Mouse (Mus musculus) lung, postnatal 0 days (tissue): ENCODE data around the gene Dus1l. TPM values are rescaled to one million over a fixed set of nuclear protein-coding genes. Genes with fewer than 3 reads are reported as not detected.

Experiments used
- ATAC-seq: fragments of 200-750 bp; cut with Nextera tagmentation; 2 replicates; pipeline ENCODE4 v1.8.0; 2017; ENCODE audit warnings: moderate library complexity
- DNase-seq: peaks from one replicate; pipeline ENCODE4 v3.0.0-alpha.2; 2016; ENCODE audit warnings: low spot score
- H3K27ac ChIP-seq: fragments of 300-500 bp; sonication (generic); 2 replicates; pipeline ENCODE4 v1.5.1; 2014; ENCODE audit warnings: antibody characterized with exemption, mild to moderate bottlenecking, low read length, mixed read lengths
- H3K27me3 ChIP-seq: fragments of 300-500 bp; sonication (generic); replicated peaks from 2 replicates; pipeline ENCODE4 v1.6.1; 2014; ENCODE audit warnings: low read length, mixed read lengths; ENCODE audit not compliant: insufficient read depth
- H3K36me3 ChIP-seq: fragments of 300-500 bp; sonication (generic); 2 replicates; pipeline ENCODE4 v1.6.1; 2014; ENCODE audit warnings: low read length, mixed read lengths; ENCODE audit not compliant: insufficient read depth
- H3K4me1 ChIP-seq: fragments of 300-500 bp; sonication (generic); 2 replicates; pipeline ENCODE4 v1.6.1; 2014; ENCODE audit warnings: antibody characterized with exemption, low read depth, low read length, mixed read lengths; ENCODE audit not compliant: insufficient read depth
- H3K4me2 ChIP-seq: fragments of 300-500 bp; sonication (generic); replicated peaks from 2 replicates; pipeline ENCODE4 v1.6.1; 2014; ENCODE audit warnings: low read depth, mild to moderate bottlenecking, low read length, moderate library complexity, mixed read lengths
- H3K4me3 ChIP-seq: fragments of 300-500 bp; sonication (generic); 2 replicates; pipeline ENCODE4 v1.5.1; 2014; ENCODE audit warnings: low read depth, low read length
- H3K9ac ChIP-seq: fragments of 300-500 bp; sonication (generic); replicated peaks from 2 replicates; pipeline ENCODE4 v1.6.1; 2014; ENCODE audit warnings: low read depth, mild to moderate bottlenecking
- H3K9me3 ChIP-seq: fragments of 300-500 bp; sonication (generic); 2 replicates; pipeline ENCODE4 v1.6.1; 2016; ENCODE audit warnings: low read length, mixed read lengths
- CTCF ChIP-seq: IDR thresholded peaks from 2 replicates; pipeline ENCODE4 v1.5.1; 2016; ENCODE audit warnings: antibody characterized with exemption, mild to moderate bottlenecking
- EP300 ChIP-seq: IDR thresholded peaks from 2 replicates; pipeline ENCODE4 v1.6.1; 2016; ENCODE audit warnings: antibody characterized with exemption, mild to moderate bottlenecking, control low read depth
- WGBS: fragments of 180-500 bp; shearing (Covaris S2); extraction: QIAGEN DNeasy Blood & Tissue Kit; methylation state at CpG from one replicate; pipeline ENCODE4 v1.1.7; 2014; 5-methylcytosine and 5-hydroxymethylcytosine counted together
- polyA plus RNA-seq: library from polyadenylated mRNA; unstranded; fragments of >200 nt; fragmentation: Nextera tagmentation; extraction: Ambion mirVana; gene quantifications from 2 replicates; pipeline ENCODE4 v1.2.1, GENCODE M21; 2015

The Dus1l gene
- polyA plus RNA-seq, 1 experiment from 2014 or later, result 43.1 TPM

DNA sequence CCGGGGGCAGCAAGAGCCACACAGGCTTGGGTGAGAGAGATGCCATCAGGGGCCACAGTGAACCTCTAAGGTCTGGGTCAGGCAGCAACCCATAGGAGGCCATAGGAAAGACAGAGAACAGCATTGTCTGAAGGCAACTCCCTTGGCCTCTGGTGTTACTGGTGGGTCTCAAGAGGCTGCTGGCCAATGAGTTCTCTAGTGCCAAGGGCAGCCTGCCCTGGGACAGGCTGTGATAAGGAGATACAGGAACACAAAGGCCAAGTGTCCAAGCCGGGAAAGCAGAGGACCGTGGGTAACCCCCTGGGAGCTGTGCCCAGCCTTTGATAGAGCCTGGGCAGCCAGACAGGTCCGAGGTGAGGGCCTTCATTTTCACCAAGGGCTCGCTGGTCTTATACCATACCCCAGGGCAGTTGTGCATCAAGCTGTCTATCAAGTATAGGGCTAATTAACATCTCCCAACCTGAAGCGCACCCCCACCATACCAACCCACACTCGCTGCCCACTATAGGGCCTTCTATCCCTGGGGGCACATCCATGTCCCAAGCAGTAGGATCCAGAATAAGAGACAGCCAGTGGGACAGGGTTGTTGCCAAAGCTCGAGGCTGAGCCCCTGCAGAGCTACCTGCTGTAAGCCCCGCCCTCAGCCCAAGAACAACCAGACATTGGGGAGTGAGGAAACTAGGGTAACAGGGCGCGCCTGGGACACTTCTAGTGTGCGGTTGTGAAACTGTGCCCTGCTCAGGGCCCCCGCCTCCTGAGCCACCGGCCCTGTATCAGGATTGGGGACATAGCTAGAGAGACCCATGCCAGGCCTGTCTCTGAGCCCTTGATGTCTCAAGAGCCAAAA lies 25.1 kb upstream of the Dus1l start:
- Histone ChIP-seq H3K9me3 (no peaks in the 10 kb centered on the region), H3K27ac (no peak overlapping the region), H3K4me3 (peak overlapping the region; percentile 74; the same call in 1 of the 2 replicates), H3K9ac (no peak overlapping the region), H3K4me2 (peak overlapping the region; percentile 89), H3K36me3 (peaks cover 37% of the 10 kb centered on the region), H3K4me1 (peaks cover 15% of the 10 kb centered on the region), H3K27me3 (no peaks in the 10 kb centered on the region)
- TF ChIP-seq CTCF (no peak), EP300 (no peak)
- ATAC-seq (no peak), DNase-seq (peak; percentile 76)
- 46% methylated on average over 14 of the region's 14 CpGs for WGBS

DNA sequence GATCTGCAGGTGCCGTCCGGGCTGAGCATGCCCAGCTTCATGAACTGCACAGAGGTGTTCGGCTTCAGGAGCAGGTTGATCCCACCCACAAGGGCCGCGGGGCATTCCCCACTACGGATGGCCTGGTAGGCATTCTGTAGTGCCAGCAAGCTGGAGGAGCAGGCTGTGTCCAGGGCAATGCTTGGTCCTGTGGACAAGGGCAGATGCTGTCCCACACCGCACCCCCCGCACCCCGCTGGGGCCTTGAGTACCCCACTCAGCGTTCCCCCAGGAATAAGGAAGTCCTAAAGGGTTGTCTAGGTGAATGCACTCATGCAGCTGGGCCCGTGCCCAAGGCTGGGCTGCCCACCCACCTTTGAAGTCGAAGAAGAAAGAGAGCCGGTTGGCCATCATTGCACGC lies 24.3 kb upstream of the Dus1l start:
- no peak for TF ChIP-seq CTCF
- H3K9ac ChIP-seq, result no peak overlapping the region
- peaks cover 44% of the 10 kb centered on the region for H3K36me3 ChIP-seq
- H3K4me3 ChIP-seq, result no peak overlapping the region
- H3K4me1 ChIP-seq, result peaks cover 15% of the 10 kb centered on the region
- H3K9me3 ChIP-seq, result no peaks in the 10 kb centered on the region
- no peak overlapping the region for H3K27ac ChIP-seq
- ATAC-seq, result no peak
- no peaks in the 10 kb centered on the region for H3K27me3 ChIP-seq
- WGBS, result 84% methylated on average over 14 of the region's 14 CpGs
- DNase-seq, result no peak
- H3K4me2 ChIP-seq, result peak overlapping the region; percentile 89

DNA sequence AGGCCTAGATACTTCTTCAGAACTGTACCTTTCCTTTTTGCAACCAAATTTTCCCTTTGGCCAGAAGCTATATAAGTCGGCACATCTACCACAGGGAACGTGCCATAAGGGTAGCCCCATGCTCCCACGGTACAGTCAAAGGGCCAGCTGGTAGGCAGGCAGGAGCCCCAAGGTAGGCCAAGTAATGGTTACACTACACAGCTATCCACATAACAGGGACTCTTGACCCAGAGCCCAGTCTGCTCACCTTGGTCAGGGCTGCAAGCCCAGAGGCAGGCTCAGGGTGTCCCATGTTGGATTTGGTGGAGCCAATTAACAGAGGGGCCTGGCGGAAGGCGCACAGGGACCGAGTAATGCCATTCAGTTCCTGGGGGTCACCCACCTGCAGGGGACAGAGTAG lies 23.4 kb upstream of the Dus1l start:
- H3K9ac ChIP-seq, result no peak overlapping the region
- DNase-seq (no peak), ATAC-seq (no peak)
- H3K4me2 ChIP-seq, result no peak overlapping the region
- no peaks in the 10 kb centered on the region for H3K27me3 ChIP-seq
- H3K9me3 ChIP-seq, result no peaks in the 10 kb centered on the region
- 97% methylated on average over 6 of the region's 6 CpGs for WGBS
- peaks cover 8% of the 10 kb centered on the region for H3K4me1 ChIP-seq
- peaks cover 52% of the 10 kb centered on the region for H3K36me3 ChIP-seq
- H3K4me3 ChIP-seq, result no peak overlapping the region
- TF ChIP-seq CTCF (no peak), EP300 (no peak)
- H3K27ac ChIP-seq, result no peak overlapping the region

DNA sequence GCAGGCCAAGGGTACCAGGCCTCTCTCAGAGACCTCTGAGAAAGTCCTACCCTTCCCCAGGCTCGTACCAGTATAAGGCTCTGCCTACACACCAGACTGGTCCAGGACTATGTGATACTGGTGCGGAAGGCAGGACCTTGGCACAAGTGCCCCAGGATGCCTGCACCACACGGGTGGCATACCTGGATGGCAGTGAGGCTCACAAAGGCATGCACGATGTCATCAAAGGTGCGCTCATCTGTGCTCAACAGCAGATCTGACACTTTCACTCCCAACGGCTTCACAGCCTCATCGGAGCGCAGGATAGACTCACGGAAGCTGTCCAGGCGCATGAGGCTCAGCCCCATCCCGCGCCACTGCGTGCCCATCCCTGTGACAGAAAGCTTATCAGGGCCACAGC lies 22.0 kb upstream of the Dus1l start:
- no peak for DNase-seq

DNA sequence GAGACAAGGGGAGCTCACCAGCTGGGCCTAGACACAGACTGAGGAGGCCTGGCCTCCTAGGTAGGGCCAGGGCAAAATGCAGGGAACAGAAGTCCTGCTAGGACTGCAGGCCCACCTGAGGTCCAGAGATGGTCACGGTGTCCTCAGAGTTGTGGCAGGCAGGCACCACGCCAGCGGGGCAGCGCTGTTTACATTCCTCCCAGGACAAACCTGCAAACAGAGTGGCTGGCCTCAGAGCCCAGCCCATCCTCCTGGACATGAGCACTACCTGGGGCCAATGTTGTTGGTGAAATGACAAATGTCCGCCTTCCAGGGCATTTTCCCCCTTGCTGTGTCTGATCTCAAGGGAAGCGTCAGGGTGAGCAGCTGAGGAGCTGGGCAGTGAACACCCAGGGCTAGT lies 21.2 kb upstream of the Dus1l start:
- ATAC-seq, result no peak
- no peak for TF ChIP-seq CTCF
- TF ChIP-seq EP300, result no peak

More for the DNA sequence above, 22.0 kb upstream of the Dus1l start:
- H3K9ac ChIP-seq, result no peak overlapping the region
- H3K4me1 ChIP-seq, result peaks cover 4% of the 10 kb centered on the region
- H3K9me3 ChIP-seq, result no peaks in the 10 kb centered on the region
- WGBS, result 96% methylated on average over 13 of the region's 13 CpGs
- TF ChIP-seq CTCF (no peak), EP300 (no peak)
- H3K4me2 ChIP-seq, result no peak overlapping the region
- ATAC-seq, result no peak
- no peak overlapping the region for H3K27ac ChIP-seq
- no peak overlapping the region for H3K4me3 ChIP-seq
- peaks cover 65% of the 10 kb centered on the region for H3K36me3 ChIP-seq
- no peaks in the 10 kb centered on the region for H3K27me3 ChIP-seq

DNA sequence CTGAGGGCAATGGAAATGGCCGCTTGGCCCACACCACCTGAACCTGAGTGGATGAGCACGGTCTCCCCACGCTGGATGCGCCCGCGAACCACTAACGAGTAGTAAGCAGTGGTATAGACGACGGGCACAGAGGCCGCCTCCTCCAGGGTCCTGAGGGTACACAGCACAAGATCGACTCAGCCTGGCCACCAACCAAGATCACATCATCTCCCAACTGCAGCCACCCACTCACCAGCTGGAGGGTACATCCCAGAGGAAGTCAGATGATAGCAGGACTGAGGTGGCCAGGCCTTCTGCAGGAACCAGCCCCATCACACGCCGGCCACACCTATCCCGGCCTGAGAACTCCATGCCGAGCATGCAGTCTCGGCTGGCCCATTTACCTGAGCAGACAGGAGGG lies 15.9 kb upstream of the Dus1l start:
- no peak overlapping the region for H3K27ac ChIP-seq
- H3K36me3 ChIP-seq, result peaks cover 92% of the 10 kb centered on the region
- no peak overlapping the region for H3K4me2 ChIP-seq
- H3K9me3 ChIP-seq, result no peaks in the 10 kb centered on the region
- no peak for DNase-seq
- no peaks in the 10 kb centered on the region for H3K27me3 ChIP-seq
- TF ChIP-seq CTCF, result no peak
- TF ChIP-seq EP300, result no peak
- H3K4me3 ChIP-seq, result no peak overlapping the region
- no peak overlapping the region for H3K9ac ChIP-seq
- 91% methylated on average over 16 of the region's 16 CpGs for WGBS
- H3K4me1 ChIP-seq, result no peaks in the 10 kb centered on the region
- ATAC-seq, result no peak

More for the DNA sequence above, 21.2 kb upstream of the Dus1l start:
- Histone ChIP-seq H3K36me3 (peaks cover 70% of the 10 kb centered on the region), H3K4me2 (no peak overlapping the region), H3K27me3 (no peaks in the 10 kb centered on the region), H3K4me3 (no peak overlapping the region), H3K9ac (no peak overlapping the region), H3K9me3 (no peaks in the 10 kb centered on the region), H3K4me1 (peaks cover 3% of the 10 kb centered on the region; the same call in 1 of the 2 replicates), H3K27ac (no peak overlapping the region)
- WGBS, result 81% methylated on average over 6 of the region's 6 CpGs
- no peak for DNase-seq
